Mouse (Mus musculus) kidney, embryonic 14.5 days (tissue): ENCODE results near the gene Triobp. TPM values are rescaled to one million over a fixed set of nuclear protein-coding genes. Genes with fewer than 3 reads are reported as not detected.
A peak's percentile ranks its signal among the peaks of the same experiment; 100 is the strongest.

ENCODE experiments used
- ATAC-seq: fragments of 200-750 bp; cut with Nextera tagmentation; 2 replicates; pipeline ENCODE4 v1.8.0; 2017; ENCODE audit warnings: moderate number of reproducible peaks, mild to moderate bottlenecking, moderate TSS enrichment, moderate library complexity; ENCODE audit not compliant: low FRiP score, low TSS enrichment
- H3K27ac ChIP-seq: fragments of 300-500 bp; sonication (generic); 2 replicates; pipeline ENCODE4 v1.5.1; 2014; ENCODE audit warnings: low read depth, mild to moderate bottlenecking, low read length, moderate library complexity, mixed read lengths
- H3K27me3 ChIP-seq: fragments of 300-500 bp; sonication (generic); 2 replicates; pipeline ENCODE4 v1.6.1; 2014; ENCODE audit warnings: mild to moderate bottlenecking, low read length; ENCODE audit not compliant: control insufficient read depth, insufficient read depth
- H3K36me3 ChIP-seq: fragments of 300-500 bp; sonication (generic); 2 replicates; pipeline ENCODE4 v1.6.1; 2014; ENCODE audit warnings: low read length, mixed read lengths; ENCODE audit not compliant: control insufficient read depth, insufficient read depth
- H3K4me1 ChIP-seq: fragments of 300-500 bp; sonication (generic); 2 replicates; pipeline ENCODE4 v1.6.1; 2014; ENCODE audit warnings: low read length, mixed read lengths; ENCODE audit not compliant: control insufficient read depth, insufficient read depth
- H3K4me2 ChIP-seq: fragments of 300-500 bp; sonication (generic); replicated peaks from 2 replicates; pipeline ENCODE4 v1.6.1; 2014; ENCODE audit warnings: low read depth, mild to moderate bottlenecking, low read length
- H3K4me3 ChIP-seq: fragments of 300-500 bp; sonication (generic); 2 replicates; pipeline ENCODE4 v1.5.1; 2014; ENCODE audit warnings: mild to moderate bottlenecking, low read length
- H3K9ac ChIP-seq: fragments of 300-500 bp; sonication (generic); 2 replicates; pipeline ENCODE4 v1.6.1; 2014; ENCODE audit warnings: low read depth, mild to moderate bottlenecking, low read length, moderate library complexity
- H3K9me3 ChIP-seq: fragments of 300-500 bp; sonication (generic); 2 replicates; pipeline ENCODE4 v1.6.1; 2016; ENCODE audit warnings: low read length; ENCODE audit not compliant: control insufficient read depth
- WGBS: fragments of 180-500 bp; shearing (Covaris S2); extraction: QIAGEN DNeasy Blood & Tissue Kit; methylation state at CpG from one replicate; pipeline ENCODE4 v1.1.7; 2014; 5-methylcytosine and 5-hydroxymethylcytosine counted together
- polyA plus RNA-seq: library from polyadenylated mRNA; unstranded; fragments of >200 nt; fragmentation: Nextera tagmentation; extraction: Ambion mirVana; gene quantifications from 2 replicates; pipeline ENCODE4 v1.2.1, GENCODE M21; 2014

Gene Triobp
- 50.6 and 54.9 TPM in 2 replicates for polyA plus RNA-seq

DNA sequence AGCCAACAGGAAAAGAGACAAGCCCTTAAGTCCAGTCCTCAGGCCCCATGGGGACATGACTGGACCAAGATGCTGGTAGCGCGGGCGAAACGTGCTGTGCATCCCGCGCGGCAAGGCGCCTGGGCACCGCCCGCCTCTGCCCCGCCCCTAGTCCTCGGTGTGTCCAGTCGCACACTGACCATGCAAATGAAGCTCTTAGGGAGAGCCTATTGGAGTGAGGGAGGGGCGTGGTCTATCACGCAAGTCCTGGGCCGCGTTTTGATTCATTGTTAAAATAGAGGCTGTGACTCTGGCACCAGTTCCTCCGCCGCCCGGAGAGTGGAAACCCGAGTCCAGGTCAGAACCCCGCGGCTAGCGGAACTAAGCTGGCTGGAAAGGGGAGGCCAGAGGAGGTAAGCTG is at the start of gene Triobp:
Gene Triobp (plus strand): TSS at position 68 of the 400 bp plus-strand sequence.
- no peaks in the 10 kb centered on the region for H3K9me3 ChIP-seq
- peak within 1 kb of the TSS; percentile 52 for H3K9ac ChIP-seq
- peak within 1 kb of the TSS; percentile 24; the same call in 1 of the 2 replicates for H3K27ac ChIP-seq
- peak within 1 kb of the TSS; percentile 59 for H3K4me2 ChIP-seq
- peak within 1 kb of the TSS; percentile 41 for H3K4me3 ChIP-seq
- WGBS: 0% methylated on average over 24 of the region's 24 CpGs
- no peaks in the 10 kb centered on the region for H3K27me3 ChIP-seq
- peaks cover 8% of the 10 kb centered on the region; the same call in 1 of the 2 replicates for H3K4me1 ChIP-seq
- no peaks in the 10 kb centered on the region for H3K36me3 ChIP-seq
- peak; percentile 97 for ATAC-seq

DNA sequence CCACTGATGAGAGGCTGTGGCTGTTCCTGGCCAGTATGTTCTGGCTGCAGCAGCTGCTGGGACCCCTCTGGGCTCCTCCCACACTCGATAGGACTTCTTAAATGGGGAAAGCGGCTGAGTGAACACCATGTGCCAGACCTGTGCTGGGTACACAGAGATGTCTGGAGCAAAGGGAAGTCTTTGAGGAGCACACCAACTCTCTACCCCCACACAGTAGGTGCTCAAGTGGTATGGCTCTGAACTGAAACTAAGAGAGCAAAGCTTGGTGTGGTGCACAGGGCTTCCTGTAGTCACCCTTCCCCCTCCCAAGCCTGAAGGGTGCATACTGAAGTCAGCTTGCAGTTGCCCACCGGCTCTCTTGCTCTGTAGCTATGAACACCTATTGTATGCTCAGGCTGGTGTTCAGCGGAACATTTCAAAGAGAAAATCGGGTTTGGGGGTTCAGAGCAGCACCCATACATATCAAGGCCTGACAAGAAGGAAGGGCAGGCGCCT is 49.0 kb upstream of the Triobp start:
- WGBS: 52% methylated on average over 6 of the region's 6 CpGs
- Histone ChIP-seq H3K9ac (no peak overlapping the region), H3K4me2 (peak overlapping the region; percentile 20; the same call in 1 of the 2 replicates), H3K4me3 (0 out of 2 replicates have a peak overlapping the region, but pooled peaks have one; percentile 1), H3K9me3 (no peaks in the 10 kb centered on the region), H3K27me3 (no peaks in the 10 kb centered on the region), H3K4me1 (peaks cover 58% of the 10 kb centered on the region), H3K36me3 (peaks cover 11% of the 10 kb centered on the region), H3K27ac (peak overlapping the region; percentile 64; the same call in 1 of the 2 replicates)
- peak; percentile 2; the same call in 1 of the 2 replicates for ATAC-seq

DNA sequence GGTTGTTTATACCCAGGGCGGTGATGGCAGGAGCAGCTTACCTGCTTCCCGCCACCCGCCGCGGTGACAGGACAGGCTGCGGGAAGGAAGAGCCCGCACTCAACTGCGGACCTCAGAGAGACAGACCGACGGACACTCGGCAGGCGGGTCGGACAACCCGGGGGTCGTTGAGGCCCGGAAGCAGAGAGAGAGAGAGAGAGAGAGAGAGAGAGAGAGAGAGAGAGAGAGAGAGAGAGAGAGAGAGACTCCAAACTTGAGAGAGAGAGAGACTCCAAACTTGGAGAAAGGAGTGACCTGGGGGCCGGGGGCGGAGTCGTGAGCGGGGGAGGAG is 48.1 kb upstream of the Triobp start, which contains the start of gene Gm49510:
Gene Gm49510 (plus strand): TSS at position 259 of the 331 bp plus-strand sequence.
- WGBS: under 1% methylated on average over 20 of the region's 20 CpGs
- Histone ChIP-seq H3K9ac (peak within 1 kb of the TSS; percentile 74), H3K36me3 (peaks cover 17% of the 10 kb centered on the region), H3K4me1 (peaks cover 50% of the 10 kb centered on the region), H3K27ac (peak within 1 kb of the TSS; percentile 65), H3K4me3 (peak within 1 kb of the TSS; percentile 75), H3K9me3 (no peaks in the 10 kb centered on the region), H3K4me2 (peak within 1 kb of the TSS; percentile 92), H3K27me3 (no peaks in the 10 kb centered on the region)
- ATAC-seq: no peak

DNA sequence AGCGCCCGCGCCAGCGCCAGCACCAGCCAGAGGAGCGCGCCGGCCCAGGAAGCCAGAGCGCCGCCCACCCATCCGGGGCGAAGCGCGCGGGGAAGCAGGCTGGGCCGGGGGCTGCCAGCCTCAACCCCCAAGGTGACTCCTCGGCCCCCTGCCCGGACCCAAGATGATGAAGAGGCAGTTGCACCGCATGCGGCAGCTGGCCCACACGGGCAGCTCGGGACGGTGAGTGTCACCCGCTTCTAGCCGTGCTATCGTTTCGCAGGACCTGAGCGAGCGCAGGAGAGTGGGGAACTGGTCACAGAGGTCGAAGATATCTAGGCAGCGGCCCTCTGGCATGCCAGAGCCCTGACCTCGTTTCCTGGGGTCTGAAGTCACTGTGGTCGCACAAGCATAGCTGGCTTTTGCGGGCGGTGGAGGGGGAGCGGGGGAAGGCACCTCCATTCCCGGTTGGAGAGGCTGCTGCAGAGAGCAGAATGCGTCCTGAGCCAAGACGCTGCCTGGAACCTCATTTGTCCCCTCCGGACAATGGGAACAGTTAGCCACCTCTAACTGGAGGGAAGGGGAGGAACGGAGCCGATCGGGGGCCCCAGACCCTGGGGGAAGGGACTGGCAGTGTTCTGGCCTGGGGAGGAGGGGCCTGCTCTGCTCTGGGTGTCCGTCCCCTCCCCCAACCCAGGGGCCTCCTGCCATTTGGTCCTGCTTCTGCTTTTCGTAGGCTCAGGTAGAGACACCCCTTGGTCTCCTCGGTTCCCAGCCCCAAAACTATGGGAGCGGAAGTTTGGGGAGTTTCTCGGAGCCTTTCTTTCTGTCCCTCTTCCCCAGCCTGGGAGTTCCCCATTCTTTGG is 47.6 kb upstream of the Triobp start, which contains the start of gene Sh3bp1:
Gene Sh3bp1 (plus strand): TSS at position 29 of the 845 bp plus-strand sequence.
- peaks cover 22% of the 10 kb centered on the region for H3K36me3 ChIP-seq
- ATAC-seq: peak; percentile 58
- H3K27me3 ChIP-seq: no peaks in the 10 kb centered on the region
- peak within 1 kb of the TSS; percentile 92 for H3K4me2 ChIP-seq
- H3K9me3 ChIP-seq: no peaks in the 10 kb centered on the region
- peaks cover 47% of the 10 kb centered on the region for H3K4me1 ChIP-seq
- peak within 1 kb of the TSS; percentile 75 for H3K4me3 ChIP-seq
- WGBS: under 1% methylated on average over 44 of the region's 47 CpGs
- peak within 1 kb of the TSS; percentile 65 for H3K27ac ChIP-seq
- peak within 1 kb of the TSS; percentile 74 for H3K9ac ChIP-seq

DNA sequence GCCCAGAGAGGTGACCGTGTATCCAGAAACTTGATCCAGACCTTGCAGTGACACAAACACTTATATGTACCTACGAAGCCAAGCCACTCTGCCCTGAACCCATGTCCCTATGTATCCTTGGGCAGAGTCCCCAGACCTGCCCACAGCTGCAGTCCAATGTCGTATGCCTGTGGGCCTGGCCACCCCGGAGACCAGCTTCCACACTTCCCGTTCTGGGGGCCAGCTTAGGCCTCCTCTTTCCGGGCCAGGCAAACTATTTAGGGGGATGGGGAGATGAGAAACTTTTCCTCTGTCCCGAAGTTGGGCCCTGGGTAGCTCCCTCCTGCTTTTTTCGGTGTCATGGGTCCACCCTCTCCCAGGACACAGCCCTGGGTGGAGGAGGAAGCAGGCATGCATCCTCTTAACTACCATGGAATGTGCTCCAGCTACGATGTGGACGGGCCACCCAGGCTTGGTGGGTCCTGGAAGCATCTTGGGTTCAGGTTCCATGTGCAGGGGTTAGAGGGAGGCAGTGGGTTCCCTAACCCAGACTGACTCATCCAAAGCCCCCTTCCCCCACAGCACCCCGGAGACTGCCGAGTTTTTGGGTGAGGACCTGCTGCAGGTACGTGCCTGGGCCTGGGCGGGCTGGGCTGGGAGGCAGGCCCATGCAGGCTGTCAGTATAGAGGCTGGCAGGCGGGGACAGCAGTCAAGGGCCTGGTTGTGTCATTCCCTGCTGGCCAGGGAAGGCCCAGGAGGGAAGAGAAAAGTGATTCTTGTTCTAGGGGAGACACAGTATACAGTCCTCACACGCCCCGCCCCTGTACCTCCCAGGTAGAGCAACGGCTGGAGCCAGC is 46.7 kb upstream of the Triobp start:
- Histone ChIP-seq H3K9ac (peak overlapping the region; percentile 74), H3K27ac (peak overlapping the region; percentile 65; the same call in 1 of the 2 replicates), H3K36me3 (peaks cover 29% of the 10 kb centered on the region), H3K4me3 (peak overlapping the region; percentile 75), H3K4me1 (peaks cover 45% of the 10 kb centered on the region), H3K27me3 (no peaks in the 10 kb centered on the region), H3K4me2 (peak overlapping the region; percentile 92), H3K9me3 (no peaks in the 10 kb centered on the region)
- no peak for ATAC-seq
- WGBS: 15% methylated on average over 18 of the region's 18 CpGs

DNA sequence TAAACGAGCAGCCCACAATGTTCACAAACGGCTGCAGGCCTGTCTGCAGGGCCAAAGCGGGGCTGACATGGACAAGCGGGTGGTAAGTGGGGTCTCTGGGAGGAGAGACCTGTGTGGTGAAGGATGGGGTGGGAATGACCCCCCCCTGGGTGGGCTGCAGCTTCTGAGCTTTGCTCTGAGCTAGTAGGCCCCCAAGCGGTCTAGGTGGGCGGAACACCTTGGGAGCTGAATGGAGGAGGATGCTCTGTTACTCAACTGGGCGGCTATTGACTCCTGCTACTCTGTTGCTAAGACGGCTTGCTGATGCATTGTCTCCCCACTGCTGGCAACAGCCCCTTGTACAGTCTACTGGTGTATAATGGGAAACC is 46.1 kb upstream of the Triobp start:
- no peaks in the 10 kb centered on the region for H3K9me3 ChIP-seq
- no peak for ATAC-seq
- H3K27me3 ChIP-seq: no peaks in the 10 kb centered on the region
- peak overlapping the region; percentile 92 for H3K4me2 ChIP-seq
- H3K9ac ChIP-seq: peak overlapping the region; percentile 74; the same call in 1 of the 2 replicates
- H3K36me3 ChIP-seq: peaks cover 35% of the 10 kb centered on the region
- H3K27ac ChIP-seq: no peak overlapping the region; the same call in 1 of the 2 replicates
- peak overlapping the region; percentile 75 for H3K4me3 ChIP-seq
- 47% methylated on average over 8 of the region's 8 CpGs for WGBS
- peaks cover 40% of the 10 kb centered on the region for H3K4me1 ChIP-seq

DNA sequence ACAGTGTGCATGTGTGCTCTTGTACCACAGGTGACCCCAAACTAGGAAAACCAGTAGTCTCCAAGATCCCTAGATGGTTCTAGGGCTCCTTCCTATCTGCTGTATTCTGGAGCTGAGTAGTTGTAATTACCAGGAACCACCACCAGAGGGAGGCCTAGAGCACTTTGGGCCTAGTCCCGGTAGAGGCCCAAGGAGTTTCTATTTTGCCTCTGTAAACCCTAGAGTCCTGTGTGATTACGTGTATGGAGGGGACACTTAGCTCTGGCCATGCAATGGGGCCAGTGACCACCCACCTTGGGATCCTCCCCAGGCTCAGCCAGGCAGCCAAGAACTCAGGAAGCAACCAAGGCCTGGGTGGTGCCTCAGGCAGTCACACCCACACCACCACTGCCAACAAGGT is 44.3 kb upstream of the Triobp start:
- no peak overlapping the region for H3K4me2 ChIP-seq
- H3K27ac ChIP-seq: no peak overlapping the region
- H3K4me3 ChIP-seq: no peak overlapping the region
- H3K27me3 ChIP-seq: no peaks in the 10 kb centered on the region
- H3K9ac ChIP-seq: no peak overlapping the region; the same call in 1 of the 2 replicates
- 3% methylated on average over 2 of the region's 2 CpGs for WGBS
- H3K4me1 ChIP-seq: peaks cover 26% of the 10 kb centered on the region
- H3K9me3 ChIP-seq: no peaks in the 10 kb centered on the region
- peak; percentile 8; the same call in 1 of the 2 replicates for ATAC-seq
- H3K36me3 ChIP-seq: peaks cover 54% of the 10 kb centered on the region

DNA sequence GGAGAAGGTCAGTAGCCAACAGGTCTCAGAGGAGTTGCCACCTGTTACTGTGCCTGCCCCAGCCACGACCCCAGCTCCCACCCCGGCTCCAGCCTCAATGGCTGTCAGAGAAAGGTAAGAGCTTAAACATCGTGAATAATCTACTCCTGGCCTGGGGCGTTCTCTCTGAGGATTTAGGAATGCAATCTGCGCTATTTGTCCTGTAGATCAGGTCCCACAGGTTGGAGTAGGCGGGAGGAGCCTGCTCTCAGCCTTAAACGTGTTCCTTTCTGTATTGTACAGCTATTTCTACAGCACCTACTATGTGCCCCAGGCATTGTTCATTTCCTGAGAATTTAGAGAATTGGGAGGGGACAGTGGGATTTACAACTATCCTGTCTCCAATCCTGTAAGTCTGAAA is 39.1 kb upstream of the Triobp start:
- Histone ChIP-seq H3K36me3 (peaks cover 76% of the 10 kb centered on the region), H3K9me3 (no peaks in the 10 kb centered on the region), H3K4me1 (no peaks in the 10 kb centered on the region), H3K4me2 (no peak overlapping the region), H3K4me3 (no peak overlapping the region), H3K27me3 (no peaks in the 10 kb centered on the region), H3K9ac (no peak overlapping the region), H3K27ac (no peak overlapping the region)
- ATAC-seq: no peak
- WGBS: 71% methylated on average over 7 of the region's 7 CpGs
